Mouse (Mus musculus) urinary bladder, postnatal 4 days (tissue): Measurements from ENCODE around the gene Nabp1.

Experiments used
- DNase-seq, 2 experiments: peaks; one replicate each; pipeline ENCODE4 v3.0.0; 2021 to 2022; ENCODE audit warnings: low spot score in 2 of 2

The Nabp1 gene

GRCm38 (mm10) chr1:51478262-51479026 lies at the start of gene Nabp1:
Nabp1 (minus strand) TSS chr1:51478425.
- peak; percentile 98 to 99 for DNase-seq

GRCm38 (mm10) chr1:51525563-51526265 lies 47.5 kb upstream of the Nabp1 start:
- DNase-seq, result no peak

- no peak for DNase-seq
Observed at GRCm38 (mm10) chr1:51521651-51522050, 43.4 kb upstream of the Nabp1 start.

GRCm38 (mm10) chr1:51520246-51520780 lies 42.1 kb upstream of the Nabp1 start:
- no peak for DNase-seq

GRCm38 (mm10) chr1:51519112-51519511 lies 40.9 kb upstream of the Nabp1 start:
- no peak for DNase-seq

GRCm38 (mm10) chr1:51515625-51516024 lies 37.4 kb upstream of the Nabp1 start:
- no peak for DNase-seq

- no peak for DNase-seq
Observed at GRCm38 (mm10) chr1:51515041-51515440, 36.8 kb upstream of the Nabp1 start.

- no peak for DNase-seq
Observed at GRCm38 (mm10) chr1:51514379-51514778, 36.2 kb upstream of the Nabp1 start.

GRCm38 (mm10) chr1:51513059-51513713 lies 35.0 kb upstream of the Nabp1 start:
- no peak for DNase-seq

- no peak for DNase-seq
Observed at GRCm38 (mm10) chr1:51512326-51512725, 34.1 kb upstream of the Nabp1 start.

- DNase-seq, result no peak
Observed at GRCm38 (mm10) chr1:51509776-51510175, 31.6 kb upstream of the Nabp1 start.

GRCm38 (mm10) chr1:51509083-51509482 lies 30.9 kb upstream of the Nabp1 start:
- no peak for DNase-seq

GRCm38 (mm10) chr1:51508543-51508942 lies 30.3 kb upstream of the Nabp1 start:
- no peak for DNase-seq

- no peak for DNase-seq
Observed at GRCm38 (mm10) chr1:51507436-51507835, 29.2 kb upstream of the Nabp1 start.

- DNase-seq, result no peak
Observed at GRCm38 (mm10) chr1:51506236-51506635, 28.0 kb upstream of the Nabp1 start.

- DNase-seq, result no peak
Observed at GRCm38 (mm10) chr1:51505632-51506031, 27.4 kb upstream of the Nabp1 start.

GRCm38 (mm10) chr1:51503055-51503454 lies 24.8 kb upstream of the Nabp1 start:
- no peak for DNase-seq

GRCm38 (mm10) chr1:51502353-51502752 lies 24.1 kb upstream of the Nabp1 start:
- no peak for DNase-seq

- DNase-seq, result no peak
Observed at GRCm38 (mm10) chr1:51501251-51501650, 23.0 kb upstream of the Nabp1 start.

GRCm38 (mm10) chr1:51498601-51499098 lies 20.4 kb upstream of the Nabp1 start:
- no peak for DNase-seq

GRCm38 (mm10) chr1:51496163-51496562 lies 17.9 kb upstream of the Nabp1 start:
- DNase-seq, result no peak
